Mouse (Mus musculus): ENCODE measurements at regions not wholly inside any gene's neighbourhood (a gene's known extent, or its start where the extent isn't known, plus 50 kb on each side); places are given as distances from the start of the nearest gene placed in this dataset.

DNA sequence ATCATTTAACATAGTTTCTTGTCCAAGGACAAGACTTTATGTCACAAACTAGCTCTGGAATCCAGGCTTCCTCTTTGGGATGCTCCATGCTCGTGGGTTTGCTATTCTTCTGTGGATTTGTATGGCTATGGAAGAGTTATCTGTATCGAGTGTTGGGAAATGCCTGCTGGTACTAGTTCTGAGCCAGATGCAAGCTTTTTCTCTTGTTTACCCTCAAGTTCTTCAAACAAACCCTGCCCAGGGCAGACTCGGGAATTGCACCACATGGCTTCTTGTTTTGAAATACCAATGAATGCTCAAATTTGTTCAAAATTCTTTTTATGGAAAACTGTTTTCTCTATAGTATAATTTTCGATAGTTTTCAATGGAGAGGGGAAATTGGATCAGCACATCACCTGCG is 400.5 kb upstream of the Sall1 start:
- TF ChIP-seq POLR2A (IDR thresholded peaks at IDR 0.05; ENCODE audit: extremely low read depth, insufficient read depth, low read length) (no peak), CTCF (IDR thresholded peaks at IDR 0.05; ENCODE audit: low read depth, low read length) (no peak)
- Histone ChIP-seq H3K79me2 (ENCODE audit: control insufficient read depth, insufficient read depth, low read length) (no peaks in the 10 kb centered on the region), H3K27ac (replicated peaks; ENCODE audit: insufficient read depth, low read depth, low read length) (no peak overlapping the region), H3K4me3 (ENCODE audit: insufficient read depth, low read depth, low read length) (no peak overlapping the region), H3K36me3 (ENCODE audit: control insufficient read depth, insufficient read depth, low read length) (no peaks in the 10 kb centered on the region), H3K27me3 (ENCODE audit: control insufficient read depth, insufficient read depth, low read length) (peaks cover 19% of the 10 kb centered on the region), H3K4me1 (ENCODE audit: control insufficient read depth, insufficient read depth, low read length) (peaks cover 1% of the 10 kb centered on the region; the same call in 1 of the 2 replicates), H3K9ac (ENCODE audit: low read depth, low read length) (no peak overlapping the region)
- DNase-seq (ENCODE audit: extremely low read depth, low read depth, low spot score), result peak; percentile 90
- WGBS, result 24% methylated on average over 5 of the region's 5 CpGs

DNA sequence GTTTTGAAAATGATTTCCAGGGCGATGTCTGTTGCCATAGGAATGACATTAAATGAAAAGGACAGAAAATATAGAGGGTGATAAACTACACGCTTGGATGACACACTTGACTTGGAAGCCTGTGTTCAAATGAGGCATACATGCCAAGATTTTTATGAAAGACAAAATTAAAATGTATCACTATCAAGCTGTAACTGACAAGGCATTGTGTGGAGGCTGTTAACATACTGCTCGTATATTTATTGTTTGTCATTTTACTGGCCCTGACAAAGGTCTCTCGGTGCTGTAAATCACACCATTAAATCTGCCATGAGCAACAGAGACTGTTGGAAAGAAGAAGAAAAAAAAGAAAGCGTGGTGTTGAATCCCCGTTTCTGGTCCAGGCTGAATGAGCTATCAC is 395.3 kb upstream of the Sall1 start:
- Histone ChIP-seq H3K9ac (ENCODE audit: low read depth, low read length) (no peak overlapping the region), H3K27ac (replicated peaks; ENCODE audit: insufficient read depth, low read depth, low read length) (no peak overlapping the region), H3K36me3 (ENCODE audit: control insufficient read depth, insufficient read depth, low read length) (no peaks in the 10 kb centered on the region), H3K4me1 (ENCODE audit: control insufficient read depth, insufficient read depth, low read length) (peaks cover 1% of the 10 kb centered on the region; the same call in 1 of the 2 replicates), H3K79me2 (ENCODE audit: control insufficient read depth, insufficient read depth, low read length) (no peaks in the 10 kb centered on the region), H3K4me3 (ENCODE audit: insufficient read depth, low read depth, low read length) (no peak overlapping the region), H3K27me3 (ENCODE audit: control insufficient read depth, insufficient read depth, low read length) (peaks cover 15% of the 10 kb centered on the region)
- WGBS, result 89% methylated on average over 6 of the region's 6 CpGs
- DNase-seq (ENCODE audit: extremely low read depth, low read depth, low spot score), result no peak
- TF ChIP-seq CTCF (IDR thresholded peaks at IDR 0.05; ENCODE audit: low read depth, low read length), result no peak
- TF ChIP-seq POLR2A (IDR thresholded peaks at IDR 0.05; ENCODE audit: extremely low read depth, insufficient read depth, low read length), result no peak

- Histone ChIP-seq H3K79me2 (ENCODE audit: control insufficient read depth, insufficient read depth, low read length) (no peaks in the 10 kb centered on the region), H3K9ac (ENCODE audit: low read depth, low read length) (no peak overlapping the region), H3K4me3 (ENCODE audit: insufficient read depth, low read depth, low read length) (no peak overlapping the region), H3K4me1 (ENCODE audit: control insufficient read depth, insufficient read depth, low read length) (no peaks in the 10 kb centered on the region), H3K36me3 (ENCODE audit: control insufficient read depth, insufficient read depth, low read length) (no peaks in the 10 kb centered on the region), H3K27ac (replicated peaks; ENCODE audit: insufficient read depth, low read depth, low read length) (no peak overlapping the region), H3K27me3 (ENCODE audit: control insufficient read depth, insufficient read depth, low read length) (peaks cover 2% of the 10 kb centered on the region; the same call in 1 of the 2 replicates)
- 97% methylated on average over 3 of the region's 3 CpGs for WGBS
- DNase-seq (ENCODE audit: extremely low read depth, low read depth, low spot score), result no peak
- TF ChIP-seq CTCF (IDR thresholded peaks at IDR 0.05; ENCODE audit: low read depth, low read length) (no peak), POLR2A (IDR thresholded peaks at IDR 0.05; ENCODE audit: extremely low read depth, insufficient read depth, low read length) (no peak)
These were observed 383.0 kb upstream of the Sall1 start for GRCm38 (mm10) chr8:89426969-89427368.

GRCm38 (mm10) chr8:89415287-89415686 is 371.3 kb upstream of the Sall1 start:
- H3K27me3 ChIP-seq (ENCODE audit: control insufficient read depth, insufficient read depth, low read length), result peaks cover 29% of the 10 kb centered on the region
- H3K79me2 ChIP-seq (ENCODE audit: control insufficient read depth, insufficient read depth, low read length), result no peaks in the 10 kb centered on the region
- no peak for DNase-seq (ENCODE audit: extremely low read depth, low read depth, low spot score)
- H3K4me1 ChIP-seq (ENCODE audit: control insufficient read depth, insufficient read depth, low read length), result no peaks in the 10 kb centered on the region
- H3K9ac ChIP-seq (ENCODE audit: low read depth, low read length), result no peak overlapping the region
- H3K27ac ChIP-seq (replicated peaks; ENCODE audit: insufficient read depth, low read depth, low read length), result no peak overlapping the region
- WGBS, result 87% methylated on average over 2 of the region's 2 CpGs
- no peak for TF ChIP-seq POLR2A (IDR thresholded peaks at IDR 0.05; ENCODE audit: extremely low read depth, insufficient read depth, low read length)
- no peak for TF ChIP-seq CTCF (IDR thresholded peaks at IDR 0.05; ENCODE audit: low read depth, low read length)
- H3K4me3 ChIP-seq (ENCODE audit: insufficient read depth, low read depth, low read length), result no peak overlapping the region
- H3K36me3 ChIP-seq (ENCODE audit: control insufficient read depth, insufficient read depth, low read length), result no peaks in the 10 kb centered on the region

DNA sequence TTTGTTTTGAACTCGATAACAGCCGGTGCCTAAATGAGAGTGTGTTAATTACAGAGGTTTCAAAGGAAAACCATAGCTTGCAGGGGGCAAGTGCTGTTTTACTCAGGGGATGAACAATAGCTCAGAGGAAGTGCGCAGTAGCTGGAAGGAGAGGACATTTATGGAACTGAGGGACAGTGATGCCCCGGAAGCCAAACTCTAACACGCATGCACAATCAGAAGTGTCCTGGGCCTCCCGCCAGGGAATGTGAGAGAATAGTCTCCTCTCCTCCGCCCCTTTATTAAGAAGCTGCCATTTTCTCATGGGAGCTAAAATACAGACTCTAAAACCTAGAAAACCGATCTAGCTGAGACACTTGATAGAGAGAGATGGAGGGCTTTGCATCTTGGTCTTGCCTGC is 368.5 kb upstream of the Sall1 start:
- Histone ChIP-seq H3K27me3 (ENCODE audit: control insufficient read depth, insufficient read depth, low read length) (peaks cover 34% of the 10 kb centered on the region), H3K79me2 (ENCODE audit: control insufficient read depth, insufficient read depth, low read length) (no peaks in the 10 kb centered on the region), H3K36me3 (ENCODE audit: control insufficient read depth, insufficient read depth, low read length) (no peaks in the 10 kb centered on the region), H3K4me1 (ENCODE audit: control insufficient read depth, insufficient read depth, low read length) (no peaks in the 10 kb centered on the region), H3K4me3 (ENCODE audit: insufficient read depth, low read depth, low read length) (no peak overlapping the region), H3K27ac (replicated peaks; ENCODE audit: insufficient read depth, low read depth, low read length) (no peak overlapping the region), H3K9ac (ENCODE audit: low read depth, low read length) (no peak overlapping the region)
- 88% methylated on average over 8 of the region's 8 CpGs for WGBS
- no peak for DNase-seq (ENCODE audit: extremely low read depth, low read depth, low spot score)
- TF ChIP-seq POLR2A (IDR thresholded peaks at IDR 0.05; ENCODE audit: extremely low read depth, insufficient read depth, low read length) (no peak), CTCF (IDR thresholded peaks at IDR 0.05; ENCODE audit: low read depth, low read length) (no peak)

DNA sequence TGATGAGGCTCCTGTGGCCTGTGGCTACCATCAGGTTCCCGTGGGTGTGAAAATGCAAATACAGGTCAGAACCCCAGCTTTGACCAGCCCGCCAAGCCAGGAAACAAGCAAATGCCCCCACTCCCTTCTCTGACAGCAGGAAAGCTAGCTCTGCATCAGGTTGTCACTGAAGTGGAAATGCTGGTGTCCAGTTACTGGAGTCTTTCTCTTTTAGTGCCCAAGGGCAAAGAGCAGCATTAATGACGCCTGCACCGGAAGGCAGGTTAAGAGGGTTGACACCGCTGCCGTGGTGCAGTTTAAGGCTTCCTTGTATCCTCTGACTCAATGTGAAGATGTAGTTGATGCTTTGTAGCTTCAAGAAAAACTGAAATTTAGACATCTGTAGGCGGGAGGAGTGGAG is 368.1 kb upstream of the Sall1 start:
- Histone ChIP-seq H3K9ac (ENCODE audit: low read depth, low read length) (no peak overlapping the region), H3K79me2 (ENCODE audit: control insufficient read depth, insufficient read depth, low read length) (no peaks in the 10 kb centered on the region), H3K4me1 (ENCODE audit: control insufficient read depth, insufficient read depth, low read length) (no peaks in the 10 kb centered on the region), H3K4me3 (ENCODE audit: insufficient read depth, low read depth, low read length) (no peak overlapping the region), H3K27ac (replicated peaks; ENCODE audit: insufficient read depth, low read depth, low read length) (no peak overlapping the region), H3K27me3 (ENCODE audit: control insufficient read depth, insufficient read depth, low read length) (peaks cover 32% of the 10 kb centered on the region), H3K36me3 (ENCODE audit: control insufficient read depth, insufficient read depth, low read length) (no peaks in the 10 kb centered on the region)
- no peak for DNase-seq (ENCODE audit: extremely low read depth, low read depth, low spot score)
- WGBS, result 52% methylated on average over 7 of the region's 7 CpGs
- TF ChIP-seq POLR2A (IDR thresholded peaks at IDR 0.05; ENCODE audit: extremely low read depth, insufficient read depth, low read length) (no peak), CTCF (IDR thresholded peaks at IDR 0.05; ENCODE audit: low read depth, low read length) (no peak)
